Mouse (Mus musculus) embryonic facial prominence, embryonic 13.5 days (tissue): ENCODE data around the gene Zfand2b. TPM values are rescaled to one million over a fixed set of nuclear protein-coding genes. Genes with fewer than 3 reads are reported as not detected.

Source experiments
- ATAC-seq: fragments of 200-750 bp; cut with Nextera tagmentation; 2 replicates; pipeline ENCODE4 v1.8.0; 2017; ENCODE audit warnings: low read depth; ENCODE audit not compliant: insufficient number of reproducible peaks, insufficient read depth, low FRiP score, low TSS enrichment
- H3K27ac ChIP-seq: fragments of 300-500 bp; sonication (generic); 2 replicates; pipeline ENCODE4 v1.5.1; 2015; ENCODE audit warnings: moderate library complexity, mild to moderate bottlenecking, inconsistent platforms
- H3K27me3 ChIP-seq: fragments of 300-500 bp; sonication (generic); 2 replicates; pipeline ENCODE4 v1.6.1; 2015; ENCODE audit warnings: mild to moderate bottlenecking, inconsistent platforms
- H3K36me3 ChIP-seq: fragments of 300-500 bp; sonication (generic); 2 replicates; pipeline ENCODE4 v1.6.1; 2015; ENCODE audit warnings: mild to moderate bottlenecking, inconsistent platforms
- H3K4me1 ChIP-seq: fragments of 300-500 bp; sonication (generic); 2 replicates; pipeline ENCODE4 v1.6.1; 2015; ENCODE audit warnings: inconsistent platforms
- H3K4me2 ChIP-seq: fragments of 300-500 bp; sonication (generic); 2 replicates; pipeline ENCODE4 v1.6.1; 2015; ENCODE audit warnings: moderate library complexity, mild to moderate bottlenecking, inconsistent platforms
- H3K4me3 ChIP-seq: fragments of 300-500 bp; sonication (generic); 2 replicates; pipeline ENCODE4 v1.5.1; 2015; ENCODE audit warnings: mild to moderate bottlenecking, inconsistent platforms
- H3K9ac ChIP-seq: fragments of 300-500 bp; sonication (generic); 2 replicates; pipeline ENCODE4 v1.6.1; 2015; ENCODE audit warnings: mild to moderate bottlenecking, inconsistent platforms
- H3K9me3 ChIP-seq: fragments of 300-500 bp; sonication (generic); 2 replicates; pipeline ENCODE4 v1.6.1; 2016; ENCODE audit warnings: inconsistent platforms
- WGBS: fragments of 180-500 bp; shearing (Covaris S2); methylation state at CpG from one replicate; pipeline ENCODE4 v1.1.7; 2015; ENCODE audit warnings: mixed read lengths; 5-methylcytosine and 5-hydroxymethylcytosine counted together
- polyA plus RNA-seq: library from polyadenylated mRNA; unstranded; fragments of >200 nt; fragmentation: Nextera tagmentation; extraction: Ambion mirVana; gene quantifications from 2 replicates; pipeline ENCODE4 v1.2.1, GENCODE M21; 2015

The Zfand2b gene
- polyA plus RNA-seq, result 45.1 and 48.2 TPM in 2 replicates

DNA sequence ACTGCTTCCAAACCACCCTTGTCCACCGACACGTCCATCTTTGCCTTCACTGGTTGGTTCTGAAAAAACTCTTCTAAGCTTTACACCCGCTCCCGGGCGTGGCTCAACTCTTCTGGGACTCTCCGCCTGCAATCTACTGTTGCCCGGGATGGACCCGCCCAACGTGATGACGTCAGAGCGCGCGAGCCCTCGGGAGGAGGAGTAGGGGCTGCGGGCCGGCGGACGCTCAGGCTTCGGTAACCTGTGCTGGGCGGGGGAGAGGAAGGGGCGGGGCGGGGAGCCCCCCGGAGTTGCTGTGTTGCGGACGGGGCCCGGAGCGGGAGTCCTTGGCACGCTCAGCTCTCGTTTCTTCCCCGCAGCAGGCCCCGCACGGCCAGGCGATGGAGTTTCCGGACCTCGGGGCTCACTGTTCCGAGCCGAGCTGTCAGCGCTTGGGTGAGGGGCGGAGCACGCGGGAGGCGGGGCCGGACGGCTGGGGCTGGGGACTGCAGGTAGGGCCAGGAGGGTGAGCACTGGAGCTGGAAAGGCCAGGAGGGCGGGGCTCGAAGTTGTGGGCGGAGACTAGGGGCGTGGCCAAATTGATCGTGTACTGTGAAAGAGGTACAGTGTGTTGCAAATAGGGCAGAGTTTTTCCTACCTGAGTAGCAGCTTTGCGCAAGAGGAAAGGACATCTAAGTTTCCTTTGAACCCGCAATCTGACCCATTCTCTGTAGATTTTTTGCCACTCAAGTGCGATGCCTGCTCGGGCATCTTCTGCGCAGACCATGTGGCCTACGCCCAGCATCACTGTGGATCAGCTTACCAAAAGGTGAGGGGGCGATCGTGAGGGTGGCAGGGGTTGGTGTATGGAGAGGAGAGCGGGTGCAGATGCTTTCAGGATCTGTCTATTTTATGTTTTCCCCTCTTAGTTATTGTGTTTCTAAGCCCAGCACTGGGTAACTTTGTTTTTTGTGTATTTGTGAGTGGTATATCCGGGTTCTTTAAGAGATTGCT is at the start of gene Zfand2b:
Gene Zfand2b (plus strand): TSS at position 175 of the 993 bp plus-strand sequence.
- peak within 1 kb of the TSS; percentile 91 for H3K27ac ChIP-seq
- peaks cover 13% of the 10 kb centered on the region for H3K4me1 ChIP-seq
- H3K4me3 ChIP-seq, result peak within 1 kb of the TSS; percentile 72
- H3K9ac ChIP-seq, result peak within 1 kb of the TSS; percentile 74
- H3K36me3 ChIP-seq, result peaks cover 37% of the 10 kb centered on the region
- peak within 1 kb of the TSS; percentile 79 for H3K4me2 ChIP-seq
- H3K27me3 ChIP-seq, result no peaks in the 10 kb centered on the region
- under 1% methylated on average over 59 of the region's 59 CpGs for WGBS
- peak; percentile 99 for ATAC-seq
- H3K9me3 ChIP-seq, result no peaks in the 10 kb centered on the region

DNA sequence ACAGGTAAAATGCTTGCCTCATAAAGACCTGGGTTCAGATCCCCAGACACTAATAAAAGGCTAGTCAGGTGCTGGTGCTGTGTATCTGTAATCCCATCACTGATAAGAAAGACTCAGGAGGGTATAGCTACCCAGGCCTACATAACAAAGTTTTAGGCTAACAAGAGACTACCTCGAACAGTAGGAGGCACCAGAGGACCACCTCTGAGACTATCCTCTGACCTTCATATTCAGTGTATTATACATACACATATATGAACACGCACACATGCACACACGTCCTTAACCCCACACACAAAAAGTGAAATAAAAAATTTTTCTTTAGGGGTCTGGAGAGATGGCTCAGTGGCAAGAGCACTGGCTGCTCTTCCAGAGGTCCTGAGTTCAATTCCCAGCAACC is 46.2 kb upstream of the Zfand2b start:
- Histone ChIP-seq H3K4me2 (no peak overlapping the region), H3K27ac (no peak overlapping the region), H3K9me3 (no peaks in the 10 kb centered on the region), H3K4me3 (no peak overlapping the region), H3K27me3 (no peaks in the 10 kb centered on the region), H3K36me3 (no peaks in the 10 kb centered on the region), H3K4me1 (peaks cover 12% of the 10 kb centered on the region), H3K9ac (no peak overlapping the region)
- ATAC-seq, result no peak
- 77% methylated on average over 3 of the region's 3 CpGs for WGBS

DNA sequence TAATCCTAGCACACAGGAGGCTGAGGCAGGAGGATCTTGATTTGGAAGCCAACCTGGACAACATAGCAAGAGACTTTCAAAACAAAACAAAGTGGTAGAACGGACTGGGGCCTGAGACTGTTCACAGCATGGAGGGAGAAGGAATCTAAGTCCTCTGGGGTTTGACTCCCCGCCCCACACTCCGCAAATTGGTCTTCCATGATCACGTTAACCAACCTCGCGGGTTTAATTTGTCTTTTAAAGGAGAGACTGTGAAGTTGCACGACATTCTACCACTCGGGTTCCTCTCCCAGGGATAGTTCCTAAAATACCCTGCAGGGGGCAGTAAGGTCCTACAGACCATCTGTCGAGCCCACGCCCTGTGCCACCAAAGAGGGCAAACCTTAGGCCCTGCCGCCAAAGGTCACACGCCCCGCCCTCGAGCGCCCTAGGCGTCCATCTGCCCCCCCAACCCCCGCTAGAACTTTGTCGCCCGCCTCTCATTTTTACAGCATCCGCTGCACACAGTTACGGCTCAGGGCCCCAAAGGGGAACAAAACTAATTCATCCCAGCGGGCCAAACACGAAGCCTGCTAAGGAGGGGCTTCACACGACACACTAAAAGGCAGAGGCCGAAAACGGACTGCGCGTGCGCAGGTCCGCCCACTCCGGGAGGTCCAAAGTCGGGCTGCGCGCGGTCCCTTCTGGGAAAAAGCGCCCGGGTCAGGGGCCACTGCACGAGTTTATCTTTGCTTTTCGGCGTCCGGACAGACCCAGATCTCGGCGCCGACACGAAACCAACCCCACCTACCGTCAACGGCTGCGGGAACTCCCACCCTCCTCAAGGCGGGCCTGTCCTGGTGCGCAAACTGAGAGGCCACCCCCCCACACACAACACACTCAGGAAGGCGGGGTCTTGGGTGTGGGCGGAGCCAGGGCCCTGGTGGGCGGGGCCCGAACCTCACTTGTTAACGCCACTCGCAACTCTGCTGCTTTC is 43.8 kb upstream of the Zfand2b start, which contains the start of gene Nhej1:
Gene Nhej1 (minus strand): TSS at position 855 of the 976 bp plus-strand sequence.
- H3K36me3 ChIP-seq, result no peaks in the 10 kb centered on the region
- peak within 1 kb of the TSS; percentile 60 for H3K4me3 ChIP-seq
- H3K9ac ChIP-seq, result peak within 1 kb of the TSS; percentile 76
- H3K27ac ChIP-seq, result peak within 1 kb of the TSS; percentile 98
- peaks cover 12% of the 10 kb centered on the region for H3K4me1 ChIP-seq
- WGBS, result 1% methylated on average over 56 of the region's 56 CpGs
- peaks cover 4% of the 10 kb centered on the region; the same call in 1 of the 2 replicates for H3K27me3 ChIP-seq
- H3K9me3 ChIP-seq, result no peaks in the 10 kb centered on the region
- H3K4me2 ChIP-seq, result peak within 1 kb of the TSS; percentile 58
- peak; percentile 94 for ATAC-seq

- H3K9me3 ChIP-seq, result no peaks in the 10 kb centered on the region
- H3K36me3 ChIP-seq, result no peaks in the 10 kb centered on the region
- no peak for ATAC-seq
- H3K4me1 ChIP-seq, result peaks cover 12% of the 10 kb centered on the region
- peak overlapping the region; percentile 60 for H3K4me3 ChIP-seq
- H3K27ac ChIP-seq, result peak overlapping the region; percentile 98
- peaks cover 4% of the 10 kb centered on the region; the same call in 1 of the 2 replicates for H3K27me3 ChIP-seq
- peak overlapping the region; percentile 58 for H3K4me2 ChIP-seq
- peak overlapping the region; percentile 76; the same call in 1 of the 2 replicates for H3K9ac ChIP-seq
- 39% methylated on average over 5 of the region's 5 CpGs for WGBS
Measured at GRCm38 (mm10) chr1:75125418-75125817, 43.0 kb upstream of the Zfand2b start.

- H3K4me2 ChIP-seq, result no peak overlapping the region
- H3K4me3 ChIP-seq, result no peak overlapping the region
- peaks cover 12% of the 10 kb centered on the region for H3K4me1 ChIP-seq
- no peak for ATAC-seq
- WGBS, result 75% methylated on average over 3 of the region's 3 CpGs
- H3K9me3 ChIP-seq, result no peaks in the 10 kb centered on the region
- H3K36me3 ChIP-seq, result no peaks in the 10 kb centered on the region
- peaks cover 9% of the 10 kb centered on the region for H3K27me3 ChIP-seq
- H3K27ac ChIP-seq, result no peak overlapping the region
- H3K9ac ChIP-seq, result no peak overlapping the region
Measured at GRCm38 (mm10) chr1:75128641-75129040, 39.8 kb upstream of the Zfand2b start.

GRCm38 (mm10) chr1:75133421-75134207 is 34.8 kb upstream of the Zfand2b start, which contains the start of gene Slc23a3:
TSS of gene Slc23a3 (minus strand) at chr1:75133890.
- H3K4me2 ChIP-seq, result no peak within 1 kb of the TSS
- H3K27ac ChIP-seq, result no peak within 1 kb of the TSS
- peaks cover 35% of the 10 kb centered on the region for H3K36me3 ChIP-seq
- WGBS, result 66% methylated on average over 12 of the region's 12 CpGs
- H3K9ac ChIP-seq, result 0 out of 2 replicates have a peak within 1 kb of the TSS, but pooled peaks have one; percentile 2
- no peaks in the 10 kb centered on the region for H3K4me1 ChIP-seq
- peaks cover 9% of the 10 kb centered on the region for H3K27me3 ChIP-seq
- no peaks in the 10 kb centered on the region for H3K9me3 ChIP-seq
- no peak within 1 kb of the TSS for H3K4me3 ChIP-seq
- ATAC-seq, result no peak

GRCm38 (mm10) chr1:75136293-75136692 is 32.2 kb upstream of the Zfand2b start:
- H3K27ac ChIP-seq, result no peak overlapping the region
- no peak overlapping the region for H3K4me3 ChIP-seq
- no peak overlapping the region for H3K4me2 ChIP-seq
- H3K27me3 ChIP-seq, result peaks cover 5% of the 10 kb centered on the region; the same call in 1 of the 2 replicates
- H3K9ac ChIP-seq, result no peak overlapping the region
- no peak for ATAC-seq
- H3K36me3 ChIP-seq, result peaks cover 48% of the 10 kb centered on the region
- H3K4me1 ChIP-seq, result peaks cover 12% of the 10 kb centered on the region
- H3K9me3 ChIP-seq, result no peaks in the 10 kb centered on the region
- 89% methylated on average over 6 of the region's 6 CpGs for WGBS

- Histone ChIP-seq H3K27ac (no peak overlapping the region), H3K9ac (no peak overlapping the region), H3K4me1 (peaks cover 12% of the 10 kb centered on the region), H3K4me3 (no peak overlapping the region), H3K9me3 (no peaks in the 10 kb centered on the region), H3K36me3 (peaks cover 48% of the 10 kb centered on the region), H3K27me3 (peaks cover 5% of the 10 kb centered on the region; the same call in 1 of the 2 replicates), H3K4me2 (no peak overlapping the region)
- no peak for ATAC-seq
- WGBS, result 82% methylated on average over 3 of the region's 3 CpGs
Measured at GRCm38 (mm10) chr1:75136730-75137129, 31.7 kb upstream of the Zfand2b start.

- H3K9ac ChIP-seq, result no peak overlapping the region
- no peak overlapping the region for H3K27ac ChIP-seq
- H3K4me1 ChIP-seq, result peaks cover 16% of the 10 kb centered on the region
- 92% methylated on average over 2 of the region's 2 CpGs for WGBS
- H3K36me3 ChIP-seq, result peaks cover 48% of the 10 kb centered on the region
- H3K9me3 ChIP-seq, result no peaks in the 10 kb centered on the region
- no peak overlapping the region for H3K4me3 ChIP-seq
- no peak overlapping the region for H3K4me2 ChIP-seq
- no peak for ATAC-seq
- no peaks in the 10 kb centered on the region for H3K27me3 ChIP-seq
Measured at GRCm38 (mm10) chr1:75138448-75138847, 30.0 kb upstream of the Zfand2b start.

- H3K27ac ChIP-seq, result no peak overlapping the region
- WGBS, result 61% methylated on average over 4 of the region's 4 CpGs
- H3K36me3 ChIP-seq, result peaks cover 58% of the 10 kb centered on the region
Measured at GRCm38 (mm10) chr1:75140601-75141190, 27.8 kb upstream of the Zfand2b start.

More at GRCm38 (mm10) chr1:75140601-75141190, 27.8 kb upstream of the Zfand2b start:
- Histone ChIP-seq H3K4me3 (peak overlapping the region; percentile 93), H3K4me2 (peak overlapping the region; percentile 95), H3K27me3 (no peaks in the 10 kb centered on the region), H3K9me3 (no peaks in the 10 kb centered on the region), H3K9ac (peak overlapping the region; percentile 96), H3K4me1 (peaks cover 26% of the 10 kb centered on the region)
- no peak for ATAC-seq
